Mouse (Mus musculus) bone marrow, adult 2 months (tissue): ENCODE measurements around the gene Mcrip1. TPM values are rescaled to one million over a fixed set of nuclear protein-coding genes. Genes with fewer than 3 reads are reported as not detected.

ENCODE experiments used
- H3K27ac ChIP-seq: fragments of 200-500 bp; 2 replicates; pipeline ENCODE4 v1.5.1; 2012; ENCODE audit warnings: low read depth, mild to moderate bottlenecking, control low read depth, inconsistent platforms, low read length; ENCODE audit not compliant: control insufficient read depth, poor library complexity, insufficient read depth
- H3K4me1 ChIP-seq: fragments of 200-500 bp; 2 replicates; pipeline ENCODE4 v1.6.1; 2011; ENCODE audit warnings: low read length; ENCODE audit not compliant: control insufficient read depth, insufficient read depth
- H3K4me3 ChIP-seq: fragments of 200-500 bp; replicated peaks from 2 replicates; pipeline ENCODE3; 2011; ENCODE audit warnings: mild to moderate bottlenecking, low read depth, low read length, control low read depth; ENCODE audit not compliant: control insufficient read depth
- CTCF ChIP-seq: fragments of 200-500 bp; IDR thresholded peaks from 2 replicates; pipeline ENCODE4 v1.5.1; 2011; ENCODE audit warnings: low read length, control low read depth; ENCODE audit not compliant: control insufficient read depth, insufficient read depth
- POLR2A ChIP-seq: fragments of 200-500 bp; IDR thresholded peaks from 2 replicates; pipeline ENCODE4 v1.6.1; 2011; ENCODE audit warnings: low read depth, mild to moderate bottlenecking, control low read depth, low read length, borderline replicate concordance; ENCODE audit not compliant: control insufficient read depth
- WGBS: fragments of 180-500 bp; shearing (Covaris S2); methylation state at CpG from one replicate; pipeline ENCODE4 v1.1.7; 2018; 5-methylcytosine and 5-hydroxymethylcytosine counted together
- polyA plus RNA-seq: library from polyadenylated mRNA; stranded (reverse); fragments of >200 nt; gene quantifications from 2 replicates; pipeline ENCODE4 v1.2.4, GENCODE M21; 2011; ENCODE audit warnings: low replicate concordance; ENCODE audit not compliant: missing spikeins, insufficient read depth, insufficient read length

Gene Mcrip1
- polyA plus RNA-seq, 1 experiment, result 86.5 TPM

DNA sequence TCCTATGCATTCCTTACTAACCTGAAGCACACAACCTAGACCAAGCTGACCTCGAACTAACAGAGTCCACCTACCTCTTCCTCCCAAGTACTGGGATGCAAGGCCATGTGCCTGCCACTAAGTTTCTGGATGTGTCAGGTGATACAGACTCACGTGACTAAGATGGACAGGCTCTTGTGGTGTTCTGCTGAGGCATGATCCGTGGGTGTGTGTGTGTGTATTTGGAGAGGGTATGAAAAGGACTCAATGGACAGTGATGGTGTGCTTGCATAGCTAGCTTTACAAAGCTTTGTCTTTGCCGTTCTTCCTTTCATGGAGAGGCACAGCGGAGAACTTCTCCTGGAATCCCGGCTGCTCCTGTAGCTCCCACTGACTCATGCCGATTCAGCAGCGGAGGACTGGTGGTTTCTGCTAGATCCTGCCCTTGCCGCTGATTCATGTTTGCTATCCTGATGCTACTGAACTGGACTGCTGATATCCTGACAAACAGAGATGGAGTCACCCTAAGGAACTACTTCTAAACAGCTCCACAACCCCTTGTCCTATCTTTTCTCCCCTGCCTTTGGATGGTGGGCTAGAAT lies 41.1 kb downstream of the Mcrip1 start:
- Histone ChIP-seq H3K27ac (no peak overlapping the region), H3K4me3 (no peak overlapping the region), H3K4me1 (peaks cover 5% of the 10 kb centered on the region)
- WGBS, result 83% methylated on average over 9 of the region's 9 CpGs
- no peak for TF ChIP-seq POLR2A
- no peak for TF ChIP-seq CTCF

DNA sequence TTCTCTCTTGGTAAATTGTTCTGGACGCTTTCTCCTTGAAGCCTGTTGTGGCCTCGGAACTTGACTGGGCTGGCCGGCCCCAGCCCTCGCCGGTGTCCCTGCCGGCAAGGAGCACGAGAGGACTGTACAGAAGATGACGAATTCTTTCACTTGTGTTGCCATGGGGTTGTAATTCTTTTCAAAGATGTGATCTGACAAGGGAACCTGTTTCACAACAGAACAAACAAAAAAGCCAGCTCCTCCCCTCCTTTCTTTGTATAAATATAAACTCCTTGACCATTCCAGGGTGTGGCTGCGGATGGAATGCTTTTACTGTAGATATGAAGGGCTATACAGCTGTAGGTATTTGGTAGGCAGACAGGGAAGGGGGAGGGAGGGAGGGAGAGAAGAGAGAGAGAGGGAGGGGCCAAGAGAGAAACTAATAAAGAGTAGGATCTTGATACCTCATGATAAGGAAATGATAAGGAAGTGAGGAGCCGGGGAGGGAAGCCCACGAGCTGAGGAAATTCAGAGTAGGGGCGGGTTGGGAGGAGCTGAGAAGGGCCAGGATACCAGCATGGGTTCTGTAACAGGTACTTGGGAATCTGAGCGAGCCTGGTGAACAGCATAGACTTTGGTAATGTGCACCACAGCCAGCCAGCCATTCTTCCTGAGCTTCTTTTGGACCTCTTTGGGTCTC lies 41.8 kb downstream of the Mcrip1 start:
- Histone ChIP-seq H3K4me1 (peaks cover 5% of the 10 kb centered on the region), H3K27ac (no peak overlapping the region), H3K4me3 (no peak overlapping the region)
- TF ChIP-seq POLR2A (no peak), CTCF (no peak)
- WGBS, result 70% methylated on average over 13 of the region's 13 CpGs

DNA sequence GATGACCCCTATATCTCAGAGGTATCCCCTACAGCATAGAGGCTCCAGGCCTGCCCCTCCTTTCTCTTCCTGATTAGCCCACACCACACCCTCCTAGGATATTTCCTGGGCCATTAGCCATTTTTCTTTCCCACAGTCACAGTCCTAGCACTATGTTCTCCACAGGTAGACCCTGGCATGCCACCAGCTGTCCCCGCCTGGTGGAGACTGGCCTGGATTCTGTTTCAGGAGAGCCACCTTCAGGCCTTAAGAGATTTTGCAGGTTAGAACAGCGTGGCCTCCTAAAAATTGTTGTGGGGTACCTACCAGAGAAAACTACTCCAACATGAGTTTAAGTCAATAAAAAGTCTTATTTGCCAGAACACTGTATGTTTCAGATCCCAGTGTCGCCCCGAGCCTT lies 42.6 kb downstream of the Mcrip1 start:
- Histone ChIP-seq H3K4me3 (no peak overlapping the region), H3K27ac (no peak overlapping the region), H3K4me1 (peaks cover 5% of the 10 kb centered on the region)
- 45% methylated on average over 4 of the region's 4 CpGs for WGBS
- TF ChIP-seq CTCF (no peak), POLR2A (no peak)

DNA sequence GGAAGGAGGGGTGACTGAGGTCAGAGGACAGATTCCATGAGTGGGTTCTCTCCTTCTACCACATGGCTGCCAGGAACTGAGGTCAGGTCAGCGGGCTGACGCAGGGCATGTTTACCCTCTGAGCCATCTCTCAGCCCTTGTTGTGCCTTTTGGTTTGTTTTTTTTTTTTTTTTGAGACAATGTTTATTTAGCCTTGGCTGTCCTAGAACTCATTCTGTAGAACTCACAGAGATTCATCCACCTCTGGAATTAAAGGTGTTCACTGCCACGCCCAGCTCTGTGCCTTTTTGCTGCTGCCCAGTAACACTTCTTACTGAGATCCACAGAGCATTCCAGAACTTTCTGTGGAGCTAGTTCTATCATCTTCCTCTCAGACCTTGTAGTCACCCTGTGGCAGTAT lies 43.9 kb downstream of the Mcrip1 start:
- H3K4me1 ChIP-seq, result peaks cover 3% of the 10 kb centered on the region
- no peak overlapping the region for H3K4me3 ChIP-seq
- WGBS, result 85% methylated on average over 3 of the region's 3 CpGs
- no peak overlapping the region for H3K27ac ChIP-seq
- TF ChIP-seq POLR2A, result no peak
- no peak for TF ChIP-seq CTCF

DNA sequence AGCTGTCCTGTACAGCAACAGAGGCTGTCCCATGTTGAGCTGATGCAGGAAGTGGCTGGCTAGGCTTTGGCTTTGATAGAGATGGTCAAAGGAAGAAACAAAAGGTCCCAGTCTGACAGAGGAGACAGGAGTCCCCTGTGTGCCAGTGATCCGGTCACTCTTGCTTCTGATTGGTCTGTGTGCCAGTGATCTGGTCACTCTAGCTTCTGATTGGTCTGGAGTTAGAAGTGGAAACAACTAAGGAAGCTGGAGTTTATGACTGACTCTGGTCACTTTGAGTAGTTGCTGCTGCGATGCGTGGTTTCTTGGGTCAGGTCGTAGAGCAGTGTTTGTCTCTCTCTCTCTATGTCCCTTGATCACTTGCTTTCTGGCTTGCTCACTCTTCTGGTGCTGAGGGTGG lies 47.8 kb downstream of the Mcrip1 start:
- no peaks in the 10 kb centered on the region for H3K4me1 ChIP-seq
- H3K4me3 ChIP-seq, result no peak overlapping the region
- no peak overlapping the region for H3K27ac ChIP-seq
- 73% methylated on average over 4 of the region's 4 CpGs for WGBS
- no peak for TF ChIP-seq CTCF
- TF ChIP-seq POLR2A, result no peak

DNA sequence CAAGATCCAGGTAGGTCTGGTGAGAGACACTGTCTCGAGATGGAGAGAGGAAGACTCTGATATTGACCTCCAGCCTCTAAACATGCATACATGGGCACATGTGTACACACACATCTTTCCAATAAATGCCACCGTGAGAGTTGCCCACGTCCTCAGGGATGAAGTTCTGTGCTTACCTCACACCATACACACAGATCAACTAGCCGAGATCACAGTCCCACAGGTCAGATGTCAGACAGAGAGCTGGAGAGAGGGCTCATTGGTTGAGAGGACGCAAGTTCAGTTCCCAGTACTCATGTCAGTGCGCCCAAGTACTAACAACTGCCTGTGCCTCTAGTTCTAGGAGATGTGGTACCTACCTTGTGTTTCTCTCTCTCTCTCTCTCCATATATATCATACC lies 48.5 kb downstream of the Mcrip1 start:
- H3K4me3 ChIP-seq, result no peak overlapping the region
- WGBS, result 54% methylated on average over 6 of the region's 6 CpGs
- no peaks in the 10 kb centered on the region for H3K4me1 ChIP-seq
- H3K27ac ChIP-seq, result no peak overlapping the region
- TF ChIP-seq POLR2A (no peak), CTCF (no peak)

DNA sequence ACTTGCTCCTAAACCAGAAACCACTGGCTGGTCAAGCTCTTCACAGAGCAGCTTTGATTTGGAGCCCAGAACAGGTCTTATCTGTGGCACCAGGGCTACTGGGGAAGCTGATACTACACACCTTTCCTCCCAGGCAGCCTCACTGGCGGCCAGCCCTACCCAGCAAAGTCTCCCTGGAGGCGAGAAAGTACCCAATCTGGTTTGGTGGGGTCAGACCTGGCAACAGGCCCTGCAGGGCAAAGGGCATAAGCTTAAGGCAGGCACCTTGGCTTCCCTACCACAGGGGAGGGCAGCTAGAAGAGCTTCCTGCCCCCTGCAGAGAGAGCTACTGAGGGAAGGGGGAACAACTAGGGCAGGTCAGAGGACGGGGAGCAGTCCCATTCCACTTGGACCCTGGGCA lies 49.2 kb downstream of the Mcrip1 start:
- 12% methylated on average over 3 of the region's 3 CpGs for WGBS
- no peak overlapping the region for H3K27ac ChIP-seq
- H3K4me1 ChIP-seq, result no peaks in the 10 kb centered on the region
- H3K4me3 ChIP-seq, result no peak overlapping the region
- TF ChIP-seq CTCF (no peak), POLR2A (no peak)

DNA sequence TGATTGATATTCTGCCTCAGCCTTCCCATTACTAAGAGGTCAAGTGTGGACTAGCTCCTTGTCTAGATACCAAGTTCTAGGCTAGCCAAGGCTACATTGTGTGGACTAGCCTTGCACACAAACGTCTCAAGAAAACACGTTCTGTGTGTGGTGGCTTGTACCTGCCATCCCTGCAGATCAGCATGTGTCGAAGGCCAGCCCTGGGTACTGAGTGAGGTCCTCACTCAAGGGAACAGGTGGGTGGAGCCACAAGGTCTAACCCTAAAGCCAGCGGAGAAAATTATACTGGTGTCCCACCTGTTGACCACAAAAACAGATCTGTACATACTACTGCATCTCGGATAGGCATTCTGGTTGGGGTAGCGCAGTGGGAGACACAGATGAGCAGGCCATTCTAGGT lies 49.6 kb downstream of the Mcrip1 start:
- no peak overlapping the region for H3K27ac ChIP-seq
- TF ChIP-seq CTCF (no peak), POLR2A (no peak)
- no peaks in the 10 kb centered on the region for H3K4me1 ChIP-seq
- H3K4me3 ChIP-seq, result no peak overlapping the region
- WGBS, result 73% methylated on average over 6 of the region's 6 CpGs

DNA sequence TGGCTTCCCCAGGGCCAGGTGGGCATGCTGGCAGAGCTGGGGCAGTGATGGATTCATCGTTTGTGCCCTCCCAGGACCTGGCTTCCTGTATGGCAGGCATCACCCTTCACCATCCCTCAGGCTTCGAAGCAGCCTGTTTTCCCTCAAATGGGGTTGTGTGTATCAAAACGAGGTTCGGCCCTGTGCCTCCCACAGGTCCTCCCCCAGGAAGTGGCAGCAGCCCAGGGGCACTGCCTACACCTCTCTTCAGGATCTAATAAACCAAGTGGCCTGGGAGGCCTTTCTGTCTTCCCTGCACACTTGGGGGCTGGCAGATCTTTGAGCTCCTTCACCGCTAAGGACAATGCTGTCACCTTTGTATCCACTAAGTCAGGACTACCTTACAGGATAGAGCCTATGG lies 50.6 kb downstream of the Mcrip1 start:
- H3K4me3 ChIP-seq, result no peak overlapping the region
- no peaks in the 10 kb centered on the region for H3K4me1 ChIP-seq
- WGBS, result 85% methylated on average over 5 of the region's 5 CpGs
- no peak overlapping the region for H3K27ac ChIP-seq
- TF ChIP-seq CTCF, result no peak
- TF ChIP-seq POLR2A, result no peak
